Mouse (Mus musculus): ENCODE data around the gene Ptpn14. TPM values are rescaled to one million over a fixed set of nuclear protein-coding genes. Genes with fewer than 3 reads are reported as not detected.

The Ptpn14 gene
- polyA plus RNA-seq, 1 experiment from 2014 or later, result 8.6 TPM

DNA sequence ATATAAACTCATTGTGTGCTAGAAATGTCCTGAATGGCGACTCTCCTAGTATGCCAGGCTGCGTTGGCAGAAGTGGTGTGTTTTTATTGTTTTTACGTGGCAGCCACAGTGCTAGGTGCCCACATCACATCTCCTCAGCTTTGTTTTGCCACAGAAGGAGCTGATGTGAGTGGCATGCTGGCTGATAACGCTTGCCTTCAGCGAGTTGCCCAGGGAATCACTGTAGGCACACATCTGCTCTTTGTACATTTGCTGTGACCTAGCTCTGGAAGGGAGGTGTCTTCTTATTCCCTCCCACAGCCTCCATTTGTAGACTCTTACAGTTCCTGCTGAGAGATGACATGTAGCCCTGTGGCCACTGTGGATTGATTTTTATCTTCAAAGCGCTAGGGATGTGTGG, 24.2 kb downstream of the Ptpn14 start:
- WGBS, result 65% methylated on average over 6 of the region's 6 CpGs
- Histone ChIP-seq H3K4me1 (peaks cover 20% of the 10 kb centered on the region), H3K9me3 (no peaks in the 10 kb centered on the region), H3K27ac (no peak overlapping the region), H3K36me3 (no peaks in the 10 kb centered on the region), H3K4me2 (no peak overlapping the region), H3K9ac (no peak overlapping the region), H3K27me3 (no peaks in the 10 kb centered on the region), H3K4me3 (no peak overlapping the region)
- no peak for ATAC-seq (ENCODE audit: borderline replicate concordance, extremely low read depth, low FRiP score, low TSS enrichment)

DNA sequence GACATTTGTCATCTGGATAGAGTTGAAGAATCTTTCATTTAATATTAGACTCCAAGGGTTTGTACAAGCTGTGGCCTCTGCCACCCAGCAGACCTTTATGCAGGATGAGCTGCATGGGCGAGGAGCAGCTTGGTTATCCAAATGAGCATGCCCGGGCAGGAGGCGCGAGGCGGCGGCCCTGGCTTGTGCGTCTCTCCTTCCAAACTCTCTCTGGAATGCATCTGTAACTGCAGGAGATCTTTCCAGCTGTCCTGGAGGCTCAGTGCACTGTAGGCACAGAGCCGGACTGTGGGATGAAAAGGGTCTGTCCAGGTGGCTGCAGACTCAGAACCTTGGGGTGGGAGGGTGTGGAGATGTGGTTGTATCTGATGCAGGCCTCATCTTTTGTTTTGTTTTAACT, 27.0 kb downstream of the Ptpn14 start:
- 82% methylated on average over 8 of the region's 8 CpGs for WGBS
- Histone ChIP-seq H3K36me3 (no peaks in the 10 kb centered on the region), H3K4me1 (peaks cover 15% of the 10 kb centered on the region), H3K4me2 (no peak overlapping the region), H3K27me3 (no peaks in the 10 kb centered on the region), H3K9ac (no peak overlapping the region), H3K27ac (no peak overlapping the region), H3K9me3 (no peaks in the 10 kb centered on the region), H3K4me3 (no peak overlapping the region)
- no peak for ATAC-seq (ENCODE audit: borderline replicate concordance, extremely low read depth, low FRiP score, low TSS enrichment)

DNA sequence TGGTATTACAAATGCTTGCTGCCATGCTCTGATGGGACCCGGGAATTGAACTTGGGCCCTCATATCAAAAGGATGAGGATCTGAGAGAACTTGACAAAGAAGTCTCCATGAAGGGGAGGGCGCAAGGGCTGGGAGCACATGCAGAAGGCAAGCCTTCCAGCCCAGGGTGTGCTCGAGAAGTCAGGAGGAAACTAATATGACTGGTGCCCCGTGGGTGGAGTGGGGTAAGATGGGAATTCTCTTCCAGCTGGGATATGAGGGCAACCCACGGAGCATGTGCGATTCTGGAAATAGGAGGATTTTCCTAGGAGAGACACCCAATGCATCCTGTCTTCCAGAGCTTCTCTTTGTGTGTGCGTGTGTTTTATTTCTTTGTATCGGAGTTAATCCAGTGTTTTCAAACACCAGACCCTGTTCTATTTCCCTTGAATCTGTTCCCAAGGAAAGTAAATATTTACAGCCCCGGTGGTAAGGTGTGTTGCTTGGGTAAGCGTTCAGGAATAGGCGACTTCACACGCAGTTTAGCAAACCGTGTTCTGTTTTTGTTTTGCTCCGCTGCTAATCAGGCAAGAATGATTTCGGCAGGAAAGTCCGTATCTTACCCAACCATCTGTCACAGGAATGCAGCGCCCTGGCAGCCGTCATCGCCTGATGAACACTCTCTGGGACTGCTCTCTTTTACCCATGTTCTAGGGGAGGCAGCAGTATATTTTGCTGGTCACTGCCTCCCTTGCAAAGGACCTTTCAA, 28.4 kb downstream of the Ptpn14 start:
- no peak for ATAC-seq (ENCODE audit: borderline replicate concordance, extremely low read depth, low FRiP score, low TSS enrichment)
- Histone ChIP-seq H3K4me2 (0 out of 2 replicates have a peak overlapping the region, but pooled peaks have one; percentile 2), H3K4me1 (peaks cover 22% of the 10 kb centered on the region), H3K27ac (peak overlapping the region; percentile 31; the same call in 1 of the 2 replicates), H3K9me3 (no peaks in the 10 kb centered on the region), H3K9ac (no peak overlapping the region), H3K36me3 (no peaks in the 10 kb centered on the region), H3K27me3 (no peaks in the 10 kb centered on the region), H3K4me3 (no peak overlapping the region)
- WGBS, result 31% methylated on average over 19 of the region's 19 CpGs

DNA sequence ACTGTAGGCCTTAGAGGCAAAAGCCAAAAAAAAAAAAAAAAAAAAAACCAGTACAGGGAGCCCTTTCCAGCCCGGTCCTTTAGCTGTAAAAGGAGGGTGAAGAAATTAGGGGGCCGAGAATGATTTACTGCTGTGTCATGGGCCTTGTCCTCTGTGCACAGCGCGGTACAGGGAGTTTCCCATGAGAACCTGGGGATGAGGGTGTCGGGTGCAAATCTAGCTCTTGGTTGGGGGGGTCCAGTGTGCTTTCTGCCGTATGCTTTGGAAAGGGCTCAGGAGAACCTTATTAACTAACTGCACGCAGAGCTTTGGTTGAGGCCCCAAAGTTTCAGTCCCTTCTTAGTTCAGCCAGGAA, 29.0 kb downstream of the Ptpn14 start:
- Histone ChIP-seq H3K9me3 (no peaks in the 10 kb centered on the region), H3K4me1 (peaks cover 26% of the 10 kb centered on the region), H3K4me3 (no peak overlapping the region), H3K36me3 (no peaks in the 10 kb centered on the region), H3K27me3 (no peaks in the 10 kb centered on the region), H3K9ac (no peak overlapping the region), H3K4me2 (no peak overlapping the region), H3K27ac (no peak overlapping the region)
- ATAC-seq (ENCODE audit: borderline replicate concordance, extremely low read depth, low FRiP score, low TSS enrichment), result no peak
- WGBS, result 59% methylated on average over 7 of the region's 7 CpGs

GRCm38 (mm10) chr1:189761581-189762021, 33.5 kb downstream of the Ptpn14 start:
- Histone ChIP-seq H3K9ac (no peak overlapping the region), H3K4me1 (peaks cover 39% of the 10 kb centered on the region), H3K4me3 (no peak overlapping the region), H3K27me3 (no peaks in the 10 kb centered on the region), H3K9me3 (no peaks in the 10 kb centered on the region), H3K36me3 (no peaks in the 10 kb centered on the region), H3K27ac (peak overlapping the region; percentile 64), H3K4me2 (no peak overlapping the region)
- ATAC-seq (ENCODE audit: borderline replicate concordance, extremely low read depth, low FRiP score, low TSS enrichment), result peak; percentile 80
- 31% methylated on average over 6 of the region's 6 CpGs for WGBS

DNA sequence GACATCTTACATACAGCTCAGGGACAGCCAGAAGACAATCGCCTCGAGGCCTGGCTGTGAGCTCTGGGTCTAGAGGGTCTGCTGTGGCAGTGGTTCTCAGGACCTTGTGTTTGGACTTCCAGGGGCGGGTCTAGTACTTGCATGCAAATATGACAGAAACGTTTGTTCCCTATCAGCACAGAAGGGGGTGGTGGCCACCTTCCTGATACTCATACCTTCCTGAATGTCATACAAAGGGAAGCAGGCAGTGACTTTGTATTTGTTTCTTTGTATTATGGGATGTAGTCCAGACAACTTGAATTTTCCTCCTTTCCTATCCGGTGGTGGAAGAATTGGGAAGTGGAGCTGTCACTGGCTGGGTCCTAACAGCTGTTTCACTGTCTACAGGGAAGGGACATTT, 36.2 kb downstream of the Ptpn14 start:
- Histone ChIP-seq H3K9me3 (no peaks in the 10 kb centered on the region), H3K9ac (no peak overlapping the region), H3K27me3 (no peaks in the 10 kb centered on the region), H3K4me1 (peaks cover 47% of the 10 kb centered on the region), H3K4me3 (no peak overlapping the region), H3K4me2 (no peak overlapping the region), H3K36me3 (no peaks in the 10 kb centered on the region), H3K27ac (no peak overlapping the region)
- ATAC-seq (ENCODE audit: borderline replicate concordance, extremely low read depth, low FRiP score, low TSS enrichment), result no peak
- WGBS, result 53% methylated on average over 5 of the region's 5 CpGs

GRCm38 (mm10) chr1:189767164-189767563, 39.1 kb downstream of the Ptpn14 start:
- no peak for ATAC-seq (ENCODE audit: borderline replicate concordance, extremely low read depth, low FRiP score, low TSS enrichment)
- Histone ChIP-seq H3K9ac (no peak overlapping the region), H3K4me1 (peaks cover 41% of the 10 kb centered on the region), H3K4me3 (no peak overlapping the region), H3K9me3 (no peaks in the 10 kb centered on the region), H3K4me2 (no peak overlapping the region), H3K36me3 (no peaks in the 10 kb centered on the region), H3K27me3 (no peaks in the 10 kb centered on the region), H3K27ac (no peak overlapping the region)
- WGBS, result 36% methylated on average over 10 of the region's 10 CpGs

DNA sequence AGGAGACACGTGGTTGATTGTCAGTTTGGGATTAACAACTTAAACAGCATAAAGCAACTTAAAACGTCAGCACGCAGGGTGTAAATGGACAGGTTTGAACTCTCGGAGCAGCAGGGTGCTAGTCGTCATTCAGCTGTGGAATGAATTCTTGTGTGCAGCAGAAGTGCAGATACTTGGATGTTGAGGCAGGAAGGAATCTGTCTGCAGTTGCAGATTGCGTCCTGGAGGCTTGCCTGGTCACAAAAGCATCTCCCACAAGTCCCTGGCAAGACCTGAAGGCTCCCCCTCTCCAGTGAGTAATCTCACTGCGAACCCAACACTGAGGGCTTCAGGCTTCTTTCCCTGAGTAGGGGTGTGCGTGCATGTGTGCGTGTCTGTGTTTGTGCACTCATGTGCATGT, 39.8 kb downstream of the Ptpn14 start:
- no peak for ATAC-seq (ENCODE audit: borderline replicate concordance, extremely low read depth, low FRiP score, low TSS enrichment)
- Histone ChIP-seq H3K36me3 (no peaks in the 10 kb centered on the region), H3K4me2 (no peak overlapping the region), H3K9me3 (no peaks in the 10 kb centered on the region), H3K27ac (no peak overlapping the region), H3K4me3 (no peak overlapping the region), H3K9ac (no peak overlapping the region), H3K27me3 (no peaks in the 10 kb centered on the region), H3K4me1 (peaks cover 47% of the 10 kb centered on the region)
- 48% methylated on average over 9 of the region's 9 CpGs for whole genome bisulfite sequencing

DNA sequence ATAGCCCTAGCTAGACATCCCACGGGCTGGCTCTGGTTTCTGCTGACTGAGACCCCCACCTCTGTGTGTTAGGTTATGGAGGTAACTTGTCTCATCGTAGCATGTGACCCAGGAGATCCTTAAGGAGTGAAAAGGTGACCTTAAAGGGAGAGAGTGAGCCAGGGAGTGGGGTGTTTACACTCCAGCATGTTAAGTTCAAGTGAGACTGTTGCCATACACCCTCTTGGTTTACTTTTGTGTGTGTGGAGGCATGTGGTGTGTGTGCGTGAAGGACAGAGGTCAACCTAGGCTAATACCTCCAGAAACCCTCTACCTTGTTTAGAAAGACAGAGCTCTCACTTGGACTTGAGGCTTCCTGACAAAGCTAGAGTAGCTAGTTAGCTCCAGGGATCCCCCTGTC, 42.4 kb downstream of the Ptpn14 start:
- Histone ChIP-seq H3K27me3 (no peaks in the 10 kb centered on the region), H3K27ac (no peak overlapping the region), H3K9me3 (no peaks in the 10 kb centered on the region), H3K9ac (no peak overlapping the region), H3K4me2 (no peak overlapping the region), H3K4me3 (no peak overlapping the region), H3K4me1 (peaks cover 59% of the 10 kb centered on the region), H3K36me3 (no peaks in the 10 kb centered on the region)
- ATAC-seq (ENCODE audit: borderline replicate concordance, extremely low read depth, low FRiP score, low TSS enrichment), result no peak
- WGBS, result 66% methylated on average over 3 of the region's 3 CpGs

- H3K27ac ChIP-seq, result no peak overlapping the region
- no peak overlapping the region for H3K4me2 ChIP-seq
- H3K27me3 ChIP-seq, result no peaks in the 10 kb centered on the region
- no peak overlapping the region for H3K9ac ChIP-seq
- WGBS, result 62% methylated on average over 10 of the region's 10 CpGs
- H3K9me3 ChIP-seq, result no peaks in the 10 kb centered on the region
- no peaks in the 10 kb centered on the region for H3K36me3 ChIP-seq
- peaks cover 52% of the 10 kb centered on the region for H3K4me1 ChIP-seq
- H3K4me3 ChIP-seq, result no peak overlapping the region
- no peak for ATAC-seq (ENCODE audit: borderline replicate concordance, extremely low read depth, low FRiP score, low TSS enrichment)
These were observed 44.6 kb downstream of the Ptpn14 start for GRCm38 (mm10) chr1:189772707-189773106.

DNA sequence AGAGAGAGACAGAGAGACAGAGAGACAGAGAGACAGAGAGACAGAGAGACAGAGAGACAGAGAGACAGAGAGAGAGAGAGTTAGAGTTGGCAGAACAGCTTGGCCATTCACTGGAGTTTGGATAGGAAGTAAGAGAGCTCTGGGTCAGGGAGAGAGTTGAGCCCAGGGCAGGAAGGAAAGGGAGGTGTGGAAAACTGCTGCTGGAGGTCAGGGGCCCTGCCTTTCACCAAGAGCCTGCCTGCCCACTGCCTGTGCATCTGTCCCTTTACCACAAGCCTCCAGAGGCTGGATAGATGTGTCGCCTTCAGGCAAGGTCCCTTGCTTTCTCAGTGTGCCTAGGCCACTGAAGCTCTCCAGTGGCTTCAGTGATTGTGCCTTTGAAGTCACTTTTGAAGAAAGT, 46.7 kb downstream of the Ptpn14 start:
- H3K36me3 ChIP-seq, result no peaks in the 10 kb centered on the region
- H3K4me3 ChIP-seq, result no peak overlapping the region
- no peaks in the 10 kb centered on the region for H3K27me3 ChIP-seq
- H3K9ac ChIP-seq, result no peak overlapping the region
- peaks cover 61% of the 10 kb centered on the region for H3K4me1 ChIP-seq
- no peak overlapping the region for H3K4me2 ChIP-seq
- WGBS, result 67% methylated on average over 1 of the region's 1 CpGs
- H3K9me3 ChIP-seq, result no peaks in the 10 kb centered on the region
- ATAC-seq (ENCODE audit: borderline replicate concordance, extremely low read depth, low FRiP score, low TSS enrichment), result no peak
- no peak overlapping the region for H3K27ac ChIP-seq

GRCm38 (mm10) chr1:189777207-189777606, 49.1 kb downstream of the Ptpn14 start:
- no peak for ATAC-seq (ENCODE audit: borderline replicate concordance, extremely low read depth, low FRiP score, low TSS enrichment)
- no peaks in the 10 kb centered on the region for H3K36me3 ChIP-seq
- no peak overlapping the region for H3K9ac ChIP-seq
- H3K27ac ChIP-seq, result no peak overlapping the region
- WGBS, result 76% methylated on average over 6 of the region's 6 CpGs
- H3K9me3 ChIP-seq, result no peaks in the 10 kb centered on the region
- no peak overlapping the region for H3K4me3 ChIP-seq
- no peak overlapping the region for H3K4me2 ChIP-seq
- H3K4me1 ChIP-seq, result peaks cover 65% of the 10 kb centered on the region
- no peaks in the 10 kb centered on the region for H3K27me3 ChIP-seq

DNA sequence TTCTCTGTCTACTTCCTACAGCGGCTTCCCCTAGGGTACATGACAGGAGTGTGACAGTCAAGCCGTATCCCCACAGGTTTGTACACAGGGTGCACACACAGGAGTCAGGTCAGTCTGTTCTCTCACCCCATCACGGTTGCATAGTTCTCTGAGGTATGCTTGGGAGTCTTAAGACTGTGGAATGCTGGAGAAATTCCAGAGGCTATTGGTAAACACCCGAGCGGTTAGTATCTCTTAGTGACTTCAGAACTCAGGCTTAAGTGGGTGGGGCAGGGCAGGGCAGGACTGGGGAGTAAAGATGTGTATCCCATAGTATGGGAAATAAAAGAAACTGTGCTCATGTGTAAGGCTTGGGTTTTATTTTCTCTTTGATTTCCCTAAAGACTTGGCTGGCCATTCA, 50.3 kb downstream of the Ptpn14 start:
- WGBS, result 26% methylated on average over 5 of the region's 5 CpGs
- Histone ChIP-seq H3K36me3 (no peaks in the 10 kb centered on the region), H3K4me3 (no peak overlapping the region), H3K9ac (no peak overlapping the region), H3K27ac (no peak overlapping the region), H3K9me3 (no peaks in the 10 kb centered on the region), H3K4me1 (peaks cover 68% of the 10 kb centered on the region), H3K4me2 (no peak overlapping the region), H3K27me3 (no peaks in the 10 kb centered on the region)
- no peak for ATAC-seq (ENCODE audit: borderline replicate concordance, extremely low read depth, low FRiP score, low TSS enrichment)

All from lung, embryonic 15.5 days (tissue).